Mouse (Mus musculus) heart, postnatal 36 days (tissue): Measurements from ENCODE around the gene Fam71d. TPM values are rescaled to one million over a fixed set of nuclear protein-coding genes. Genes with fewer than 3 reads are reported as not detected.

ENCODE experiments used
- DNase-seq, 2 experiments: peaks; one replicate each; pipeline ENCODE4 v3.0.0; 2021 to 2022
- intact Hi-C: fragments of 180-260 bp; cut with DNase I; formaldehyde crosslinking; loops from one replicate; pipeline ENCODE4 v1.15.1; 2025
- total RNA-seq, 2 experiments: library from RNA; stranded (reverse); gene quantifications; 2 replicates each; pipeline ENCODE4 v1.2.3; 2021

The Fam71d gene
- total RNA-seq, 2 experiments from 2014 or later: 0.17 TPM; not detected in 1

DNA sequence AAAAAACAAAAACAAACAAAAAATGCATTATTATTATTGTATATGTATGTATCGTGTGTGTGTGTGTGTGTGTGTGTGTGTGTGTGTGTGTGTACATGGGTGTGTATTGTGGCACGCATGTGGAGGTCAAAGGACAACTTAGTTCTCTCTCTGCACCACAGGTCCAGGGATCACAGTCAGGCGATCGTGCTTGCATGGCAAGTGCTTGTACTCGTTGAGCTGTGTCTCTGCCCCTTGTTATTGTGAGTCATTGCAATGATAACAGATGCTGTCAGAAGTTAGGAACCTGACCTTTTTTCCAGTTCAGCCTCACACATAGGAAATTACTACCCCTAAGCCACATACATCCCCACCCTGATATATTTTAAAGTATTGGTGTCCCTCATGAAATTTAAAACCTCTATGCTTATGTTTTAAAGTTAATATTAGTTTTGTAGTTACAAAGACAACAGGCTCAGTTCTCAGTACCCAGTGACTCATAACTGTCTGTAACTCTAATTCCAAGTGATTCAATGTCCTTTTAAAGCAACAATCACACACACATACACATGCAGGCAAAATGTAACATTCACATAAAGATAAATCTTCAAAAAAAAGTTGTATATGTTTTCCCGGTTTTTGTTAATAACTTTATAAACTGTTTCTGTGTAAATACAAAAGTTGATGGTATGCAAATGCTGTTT lies 77.8 kb downstream of the Fam71d start:
- DNase-seq: no peak
- intact Hi-C loops: no loop called here

DNA sequence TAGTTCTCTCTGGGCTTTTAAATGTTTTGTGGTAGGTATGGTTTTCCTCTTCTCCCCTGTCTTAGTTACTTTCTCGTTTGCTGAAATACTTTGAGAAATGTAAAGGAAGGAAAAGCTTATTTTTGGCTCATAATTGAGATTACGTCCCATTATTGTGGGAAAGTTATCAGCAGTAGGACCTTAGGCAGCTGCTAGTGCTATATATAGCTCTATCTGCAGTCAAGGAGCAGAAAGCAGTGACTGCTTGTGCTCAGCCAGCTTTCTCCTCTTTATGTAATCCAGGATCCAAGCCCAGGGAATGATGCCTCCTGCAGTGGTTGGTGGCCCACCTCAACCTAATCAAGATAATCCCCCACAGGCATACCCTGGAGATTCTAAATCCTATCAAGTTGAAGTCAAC lies 81.9 kb downstream of the Fam71d start:
- intact Hi-C loops: no loop called here
- no peak for DNase-seq

DNA sequence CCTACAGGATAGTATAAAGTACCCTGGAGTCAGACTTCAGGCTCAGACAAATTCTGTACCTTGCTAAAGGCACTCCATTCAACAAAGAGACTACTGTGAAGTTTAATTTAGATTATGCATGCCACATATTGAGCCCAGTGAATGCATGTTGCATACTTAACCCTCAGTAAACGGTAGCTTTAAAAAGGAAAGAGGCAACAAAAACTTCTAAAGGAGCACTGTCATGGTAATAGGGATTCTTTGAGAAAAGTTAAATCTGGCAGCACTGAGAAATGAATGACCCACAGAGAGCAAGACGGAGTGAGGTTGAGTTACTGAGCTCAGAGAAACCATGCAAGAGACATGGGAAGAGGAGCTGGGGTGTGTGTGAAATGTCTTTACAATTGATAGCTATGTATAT lies 86.6 kb downstream of the Fam71d start:
- intact Hi-C loops: no loop called here

DNA sequence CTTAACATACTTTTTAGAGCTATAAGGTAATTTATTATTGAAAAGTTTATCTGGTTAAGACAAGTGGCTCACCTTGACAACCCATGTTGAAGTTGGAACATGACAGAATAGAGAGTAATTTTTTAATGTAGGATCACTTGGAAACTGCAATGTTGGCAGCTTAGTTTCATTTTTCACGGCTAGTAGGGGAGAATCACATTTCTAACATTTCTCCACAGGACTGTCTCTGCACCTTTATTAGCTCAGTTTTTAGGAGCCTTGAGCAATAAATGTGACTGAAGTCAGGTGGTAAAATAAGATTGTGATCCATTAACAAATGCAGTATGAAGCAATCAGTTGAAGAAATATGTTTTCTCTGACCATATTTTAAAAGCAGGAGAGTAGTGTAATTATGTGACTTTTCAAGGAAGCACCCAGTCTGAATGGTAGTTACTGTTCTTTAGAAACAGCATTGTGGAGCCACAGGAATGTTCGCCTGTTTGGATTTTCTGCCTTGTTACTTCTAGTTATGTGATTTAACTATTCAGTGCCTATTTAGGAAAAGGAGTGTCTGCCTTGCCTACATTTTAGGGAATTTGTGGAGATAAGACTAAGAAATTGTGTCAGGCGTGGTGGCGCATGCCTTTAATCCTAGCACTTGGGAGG lies 87.2 kb downstream of the Fam71d start:
- DNase-seq: no peak
- intact Hi-C loops: no loop called here

More for the DNA sequence above, 86.6 kb downstream of the Fam71d start:
- DNase-seq: no peak

Other genes starting within 250 kb of the Fam71d start
- gene Mpp5, start 57.4 kb downstream of the Fam71d start, total RNA-seq: 10 to 100 TPM; 19.9 to 20.5 TPM
- 10 to 100 TPM; 81.1 to 83.5 TPM for gene Atp6v1d, start 170.1 kb downstream of the Fam71d start, total RNA-seq
- 10 to 100 TPM; 52.1 to 59.3 TPM for gene Eif2s1, start 170.3 kb downstream of the Fam71d start, total RNA-seq
- gene Plek2, start 215.4 kb downstream of the Fam71d start, total RNA-seq: under 1 TPM; 0.36 to 0.60 TPM